ENCODE assay signal across 16 mouse cellular contexts in genomic region chr9:84569533-84569932, GRCm38 (mm10).
"Had no signal": no experiment of that assay in that cellular context is flagged by ENCODE, and none has a peak within 500 bp of the region (broad histone marks: within the 10 kb centered on the region; RNA-seq: fewer than 3 reads in every experiment).

No protein-coding gene starts in this region.

- H3K4me2 ChIP-seq: liver, embryonic 11.5 days; liver, embryonic 15.5 days; lung, embryonic 15.5 days; neural tube, embryonic 12.5 days had no signal

- H3K36me3 ChIP-seq: limb, embryonic 10.5 days; liver, embryonic 15.5 days; lung, embryonic 15.5 days; midbrain, embryonic 10.5 days; neural tube, embryonic 12.5 days had no signal

- H3K9me3 ChIP-seq: limb, embryonic 10.5 days; liver, embryonic 15.5 days; lung, embryonic 15.5 days; midbrain, embryonic 10.5 days; neural tube, embryonic 12.5 days had no signal

- H3K27ac ChIP-seq: kidney, postnatal 0 days; layer of hippocampus, adult 2 months; left cerebral cortex, adult 2 months; limb, embryonic 10.5 days; liver, embryonic 15.5 days; lung, embryonic 15.5 days; midbrain, embryonic 10.5 days; neural tube, embryonic 12.5 days had no signal

- H3K27me3 ChIP-seq: liver, embryonic 15.5 days; lung, embryonic 15.5 days; neural tube, embryonic 12.5 days had no signal

- H3K4me3 ChIP-seq: layer of hippocampus, adult 2 months; left cerebral cortex, adult 2 months; limb, embryonic 10.5 days; liver, embryonic 15.5 days; lung, embryonic 15.5 days; midbrain, embryonic 10.5 days; myocyte; neural tube, embryonic 12.5 days had no signal

- H3K9ac ChIP-seq: liver, embryonic 15.5 days; lung, embryonic 15.5 days; neural tube, embryonic 12.5 days had no signal

- DNase-seq: kidney, adult 11 months; kidney, adult 9 months; kidney, postnatal 36 days; midbrain, embryonic 14.5 days; thymus, adult 2 months; thymus, postnatal 36 days had no signal

- H3K4me1 ChIP-seq: limb, embryonic 10.5 days; liver, embryonic 15.5 days; lung, embryonic 15.5 days; midbrain, embryonic 10.5 days; neural tube, embryonic 12.5 days had no signal
